Mouse (Mus musculus): ENCODE results near the gene Rab40c. TPM values are rescaled to one million over a fixed set of nuclear protein-coding genes. Genes with fewer than 3 reads are reported as not detected.
"Not testable (repeated sequence)": the region's sequence is repeated elsewhere in the genome, so short reads cannot be mapped to it uniquely, and the experiment has no call there.

The Rab40c gene
- total RNA-seq, 2 experiments from 2014 or later = 46.7 to 50.9 TPM

- intact Hi-C loops (cut with DNase I) = no loop called here
- DNase-seq (ENCODE audit: low spot score in 2 of 2) = no peak
Observed at GRCm38 (mm10) chr17:25878611-25879180, 40.8 kb downstream of the Rab40c start.

DNA sequence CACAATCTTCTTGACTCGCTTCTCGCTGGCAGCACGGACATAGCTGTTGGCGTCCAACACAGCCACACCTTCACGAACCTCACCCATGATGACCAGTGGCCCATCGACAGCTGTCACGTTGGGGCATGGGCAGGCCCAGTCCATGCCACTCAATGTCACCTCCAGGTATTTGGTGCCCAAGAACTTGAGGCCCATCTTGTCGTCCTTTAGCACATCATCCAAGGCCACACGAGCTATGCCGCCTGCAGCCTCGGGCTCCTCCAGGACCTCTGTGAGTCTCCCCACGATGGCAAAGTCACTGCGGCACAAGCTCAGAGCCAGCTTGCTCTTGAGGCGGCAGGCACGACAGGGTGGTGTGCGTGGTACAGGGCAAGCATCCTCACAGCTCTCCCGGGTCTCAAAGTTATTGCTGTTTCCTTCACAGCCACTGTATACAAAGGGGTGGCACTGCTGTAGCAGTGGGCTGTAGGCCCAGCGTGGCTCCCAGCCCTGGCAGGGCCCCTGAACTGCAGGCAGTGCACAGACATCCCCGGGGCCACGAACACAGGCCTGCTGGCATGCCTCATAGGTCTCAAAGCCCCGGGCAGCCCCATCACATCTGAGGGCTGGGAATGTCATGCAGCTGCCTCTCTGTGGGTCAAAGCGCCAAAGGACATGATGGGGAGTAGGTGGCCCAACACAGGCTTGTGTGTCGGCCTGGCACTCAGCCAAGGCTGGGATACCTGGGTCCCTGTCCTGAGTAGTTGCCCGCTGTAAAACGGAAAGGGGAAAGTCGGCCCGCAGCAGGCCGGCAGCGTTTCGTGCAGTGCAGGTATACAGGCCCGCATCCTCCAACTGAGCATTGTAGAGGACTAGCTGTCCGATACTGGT lies 41.6 kb downstream of the Rab40c start:
- intact Hi-C loops (cut with DNase I) = no loop called here
- DNase-seq (ENCODE audit: low spot score in 2 of 2) = no peak

DNA sequence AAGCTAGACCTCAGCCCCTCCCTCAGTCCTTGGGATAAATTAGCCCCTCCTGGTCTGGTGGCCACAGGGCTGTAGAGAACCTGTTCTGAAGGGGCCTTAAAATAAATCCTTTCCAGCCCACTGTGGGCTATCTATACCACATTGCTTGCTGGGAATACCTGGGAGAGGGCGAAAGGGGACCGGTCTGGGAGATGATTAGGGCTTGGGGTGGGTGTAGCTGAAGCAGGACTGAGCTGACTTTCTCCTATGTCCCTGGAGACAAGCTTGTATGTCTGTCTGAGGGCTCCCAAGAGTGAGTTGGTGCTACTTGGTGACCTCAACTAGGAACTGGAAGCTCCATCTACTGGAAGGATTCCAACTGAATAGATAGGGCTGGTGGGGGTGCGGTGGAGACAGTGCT lies 42.5 kb downstream of the Rab40c start:
- no peak for DNase-seq (ENCODE audit: low spot score in 2 of 2)
- intact Hi-C loops (cut with DNase I) = no loop called here

DNA sequence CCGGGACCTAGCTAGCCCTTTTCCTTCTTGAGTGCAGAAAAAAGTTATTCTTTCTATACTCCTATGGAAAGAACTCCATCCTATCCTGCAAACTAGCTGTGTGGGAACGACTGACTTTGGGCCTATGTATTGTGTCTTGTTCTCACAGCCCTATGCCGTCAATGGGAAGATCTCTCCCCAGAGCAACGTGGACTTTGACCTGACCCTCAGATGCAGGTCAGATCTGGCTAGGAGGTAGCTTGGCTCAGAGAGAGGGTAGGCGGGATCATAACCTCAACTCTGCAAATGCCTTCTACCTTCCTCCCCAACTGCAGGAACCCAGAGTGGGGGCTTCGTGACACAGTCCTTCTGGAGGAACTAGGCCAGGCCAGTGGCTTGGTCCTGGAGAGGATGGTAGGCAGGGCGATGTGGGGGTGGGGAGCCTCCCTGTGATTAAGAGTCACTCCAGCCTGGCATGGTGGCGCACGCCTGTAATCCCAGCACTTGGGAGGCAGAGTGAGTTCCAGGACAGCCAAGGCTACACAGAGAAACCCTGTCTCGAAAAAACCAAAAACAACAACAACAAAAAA lies 43.1 kb downstream of the Rab40c start:
- intact Hi-C loops (cut with DNase I) = no loop called here
- no peak for DNase-seq (ENCODE audit: low spot score in 2 of 2)

DNA sequence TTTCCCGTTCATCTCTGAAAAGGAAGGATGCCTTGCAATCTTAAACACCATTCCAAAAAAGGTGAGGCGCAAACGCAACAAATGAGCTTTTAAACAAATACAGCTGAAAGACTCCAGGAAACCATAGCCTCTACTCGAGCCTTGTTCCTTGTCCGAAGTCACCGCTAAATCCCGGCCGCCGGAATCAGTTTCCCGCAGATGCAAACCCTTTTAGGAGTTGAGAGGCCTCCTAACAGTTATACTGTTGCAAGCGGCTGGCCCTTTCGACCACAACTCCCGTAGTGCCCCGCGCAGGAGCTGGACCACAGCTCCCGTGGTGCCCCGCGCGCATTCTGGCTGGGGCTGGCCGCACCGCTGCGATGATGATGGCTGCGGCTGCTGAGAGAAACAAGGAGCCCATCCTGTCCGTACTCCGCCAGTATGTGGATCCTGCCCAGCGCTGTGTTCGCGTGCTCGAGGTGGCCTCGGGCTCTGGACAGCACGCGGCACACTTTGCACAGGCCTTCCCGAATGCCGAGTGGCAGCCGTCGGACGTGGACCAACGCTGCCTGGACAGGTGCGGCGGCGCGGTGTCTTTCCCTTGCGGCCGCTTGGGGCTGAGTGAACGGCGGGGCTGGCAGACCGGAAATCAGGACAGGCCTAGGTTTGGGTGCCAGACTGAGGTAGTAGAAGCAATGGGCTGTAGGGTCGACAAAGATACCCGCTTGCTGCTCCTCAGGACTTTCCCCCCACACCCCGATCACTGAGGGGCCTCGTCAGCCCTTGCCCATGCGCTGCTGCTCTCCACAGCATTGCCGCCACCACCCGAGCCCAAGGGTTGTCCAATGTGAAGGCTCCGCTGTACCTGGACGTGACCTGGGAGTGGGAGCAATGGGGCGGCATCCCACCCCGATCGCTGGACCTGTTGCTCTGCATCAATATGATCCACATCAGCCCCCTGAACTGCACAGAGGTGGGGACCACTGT lies 44.1 kb downstream of the Rab40c start:
- intact Hi-C loops (cut with DNase I) = no loop called here
- peak; percentile 91 to 95 for DNase-seq (ENCODE audit: low spot score in 2 of 2)

- intact Hi-C loops (cut with DNase I) = no loop called here
- DNase-seq (ENCODE audit: low spot score in 2 of 2) = peak; percentile 98 to 99
Observed at GRCm38 (mm10) chr17:25874721-25875170, 44.8 kb downstream of the Rab40c start, which contains the start of gene Mettl26. TSS of gene Mettl26 (plus strand) at chr17:25875074.

DNA sequence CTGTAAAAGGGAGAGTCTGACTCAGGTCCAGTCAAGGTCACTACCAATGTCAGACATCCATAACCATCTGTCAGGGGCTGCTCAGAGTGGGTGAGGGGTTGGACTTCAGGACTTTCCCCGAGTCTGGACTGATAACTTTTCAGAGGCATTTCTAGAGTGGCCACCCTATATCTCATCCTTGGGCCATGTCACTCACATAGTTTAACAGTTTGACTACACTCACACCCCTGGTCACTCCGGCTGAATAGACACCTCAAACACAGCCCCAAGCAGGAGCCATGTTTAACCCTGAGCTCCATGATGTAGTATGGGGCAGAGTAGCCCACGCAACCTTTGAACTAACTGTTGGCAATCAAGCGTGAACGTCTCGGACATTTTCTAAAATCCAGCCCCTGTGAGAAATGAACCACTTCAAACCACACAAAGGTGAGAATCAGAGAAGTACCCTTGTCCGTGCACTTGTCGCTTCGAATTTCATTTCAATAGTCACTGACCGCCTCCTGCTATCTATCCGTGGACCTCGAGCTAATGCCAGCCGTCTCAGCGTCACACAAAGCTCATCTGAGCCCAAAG lies 45.3 kb downstream of the Rab40c start:
- no peak for DNase-seq (ENCODE audit: low spot score in 2 of 2)
- intact Hi-C loops (cut with DNase I) = no loop called here

GRCm38 (mm10) chr17:25873405-25874147 lies 46.0 kb downstream of the Rab40c start:
- no peak for DNase-seq (ENCODE audit: low spot score in 2 of 2)
- intact Hi-C loops (cut with DNase I) = no loop called here

- intact Hi-C loops (cut with DNase I) = no loop called here
Observed at GRCm38 (mm10) chr17:25872676-25873075, 46.9 kb downstream of the Rab40c start.

GRCm38 (mm10) chr17:25871566-25871965 lies 48.0 kb downstream of the Rab40c start:
- intact Hi-C loops (cut with DNase I); DNase-seq (ENCODE audit: low spot score in 2 of 2): not testable (repeated sequence)

More at GRCm38 (mm10) chr17:25872676-25873075, 46.9 kb downstream of the Rab40c start:
- DNase-seq (ENCODE audit: low spot score in 2 of 2) = no peak

DNA sequence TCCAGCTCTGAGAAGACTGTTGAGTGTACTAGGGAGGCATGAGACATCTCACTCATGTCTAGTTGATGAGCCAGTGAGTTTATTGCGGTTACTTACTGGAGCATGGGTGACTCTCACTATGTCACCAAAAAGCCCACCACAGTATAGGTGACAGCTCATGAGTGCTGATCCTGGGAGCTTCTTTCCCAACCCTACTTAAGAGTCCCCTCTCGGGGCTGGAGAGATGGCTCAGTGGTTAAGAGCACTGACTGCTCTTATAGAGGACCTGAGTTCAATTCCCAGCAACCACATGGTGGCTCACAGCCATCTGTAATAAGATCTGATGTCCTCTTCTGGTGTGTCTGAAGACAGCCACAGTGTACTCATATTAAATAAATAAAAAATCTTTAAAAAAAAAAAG lies 49.6 kb downstream of the Rab40c start:
- intact Hi-C loops (cut with DNase I) = no loop called here
- no peak for DNase-seq (ENCODE audit: low spot score in 2 of 2)

GRCm38 (mm10) chr17:25869498-25869897 lies 50.0 kb downstream of the Rab40c start:
- no peak for DNase-seq (ENCODE audit: low spot score in 2 of 2)
- intact Hi-C loops (cut with DNase I) = no loop called here

DNA sequence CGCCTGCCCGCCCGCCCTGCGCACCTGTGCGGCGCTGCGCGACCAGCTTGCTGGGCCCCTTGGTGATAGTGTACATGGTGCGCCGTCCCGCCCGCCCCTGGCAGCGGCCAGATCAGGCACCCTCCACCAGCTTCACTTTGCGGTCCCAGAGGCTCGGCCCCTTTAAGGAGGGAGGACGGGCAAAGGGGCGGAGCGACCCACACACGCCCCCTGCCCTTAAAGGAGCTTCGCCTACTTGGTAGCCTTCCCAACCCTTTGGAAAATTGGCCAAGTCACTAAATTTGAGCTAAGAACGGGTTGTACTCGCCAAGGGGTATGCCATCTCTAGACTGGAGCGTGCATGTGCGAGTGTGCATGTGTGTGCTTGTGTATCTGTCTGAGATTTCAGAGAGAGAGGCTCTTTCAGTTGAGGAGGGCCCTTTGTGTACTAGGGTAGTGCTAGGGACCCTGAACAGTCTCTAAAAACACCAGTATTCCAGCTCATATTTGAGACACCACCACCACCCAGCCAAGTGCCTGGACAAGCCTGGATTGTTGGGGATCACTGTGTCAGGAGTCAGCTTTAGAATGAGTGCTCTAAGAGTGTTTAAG lies 50.8 kb downstream of the Rab40c start, which contains the start of gene Mcrip2:
Mcrip2 (minus strand) TSS at position 164 of the 591 bp plus-strand sequence.
- intact Hi-C loops (cut with DNase I) = no loop called here
- DNase-seq (ENCODE audit: low spot score in 2 of 2) = peak; percentile 81 to 86

- intact Hi-C loops (cut with DNase I) = no loop called here
- no peak for DNase-seq (ENCODE audit: low spot score in 2 of 2)
Observed at GRCm38 (mm10) chr17:25867836-25868600, 51.5 kb downstream of the Rab40c start.

DNA sequence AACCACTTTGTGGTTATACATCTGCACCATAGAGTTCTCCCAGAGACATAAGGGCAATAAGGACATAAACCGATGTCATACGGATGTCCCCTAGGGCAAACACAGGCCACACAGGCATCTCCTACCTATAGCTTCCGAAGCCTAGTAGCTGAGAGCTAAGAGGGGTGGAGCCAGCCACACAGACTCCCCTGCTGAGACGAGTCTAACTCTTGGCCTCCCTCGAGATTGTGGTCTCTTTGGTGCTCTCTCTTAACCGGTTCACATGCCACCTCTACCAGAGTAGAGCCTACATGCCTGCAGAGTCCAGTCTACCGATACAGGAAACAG lies 52.1 kb downstream of the Rab40c start:
- intact Hi-C loops (cut with DNase I) = no loop called here
- DNase-seq (ENCODE audit: low spot score in 2 of 2) = no peak

DNA sequence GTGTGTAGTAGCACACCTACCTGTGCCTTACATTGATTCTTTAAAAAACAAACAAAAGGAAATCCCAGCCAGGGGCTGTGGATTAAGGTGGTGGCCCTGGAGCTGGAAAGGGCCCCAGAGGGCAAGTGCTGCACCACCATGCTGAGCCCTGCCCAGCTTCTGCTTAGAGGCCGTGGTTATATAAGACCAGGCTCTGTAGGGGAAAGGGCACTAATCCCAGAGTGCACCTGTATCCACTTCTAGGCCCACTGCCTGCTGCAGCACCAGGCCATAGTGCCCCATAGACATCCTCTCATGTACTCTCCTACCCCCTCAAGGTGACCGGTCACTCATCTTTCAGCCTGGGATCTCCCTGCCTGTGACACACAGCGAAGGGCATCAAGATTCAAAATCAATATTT lies 53.4 kb downstream of the Rab40c start:
- no peak for DNase-seq (ENCODE audit: low spot score in 2 of 2)
- intact Hi-C loops (cut with DNase I) = no loop called here

DNA sequence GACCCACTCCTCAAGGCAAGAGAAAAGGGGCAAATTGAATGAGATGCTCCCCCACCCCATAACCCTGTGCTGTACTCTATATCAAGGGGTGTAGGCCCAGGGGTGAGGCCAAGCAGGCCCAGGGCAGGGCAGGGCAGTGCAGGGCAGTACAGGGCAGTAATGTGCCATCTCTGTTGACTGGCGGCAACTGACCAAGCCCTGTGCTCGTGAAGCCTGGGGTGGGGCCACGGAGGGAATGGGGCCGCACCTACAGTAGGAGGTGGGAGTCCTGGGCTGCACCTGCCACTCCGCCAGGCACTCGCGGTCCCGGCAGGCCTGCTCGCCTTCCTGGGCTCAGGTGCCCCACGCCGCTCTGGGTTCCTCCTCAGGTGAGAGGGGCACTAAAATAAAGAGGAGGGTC lies 54.2 kb downstream of the Rab40c start:
- intact Hi-C loops (cut with DNase I) = no loop called here

DNA sequence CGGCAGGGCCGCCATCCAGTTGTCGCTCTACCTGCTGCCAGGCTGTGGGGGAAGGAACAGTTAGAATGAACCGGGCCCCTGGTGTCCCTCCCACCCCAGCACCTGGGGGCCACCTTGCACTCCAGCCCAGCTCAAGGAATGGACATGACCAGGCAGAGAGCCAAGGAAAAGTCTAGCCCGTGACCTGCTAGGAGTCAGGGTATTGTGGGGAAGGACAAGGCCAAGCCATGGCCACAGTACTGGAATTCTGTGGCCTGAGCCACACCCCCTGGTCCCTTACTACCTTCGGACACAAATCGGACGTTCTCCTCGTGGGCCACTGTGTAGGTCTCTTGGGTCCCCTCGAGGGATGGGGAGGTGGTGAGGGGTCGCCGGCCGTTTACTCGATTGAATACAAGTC lies 55.2 kb downstream of the Rab40c start:
- no peak for DNase-seq (ENCODE audit: low spot score in 2 of 2)
- intact Hi-C loops (cut with DNase I) = no loop called here

More for the DNA sequence above, 54.2 kb downstream of the Rab40c start:
- DNase-seq (ENCODE audit: low spot score in 2 of 2) = no peak

All from left cerebral cortex, postnatal 25 days (tissue).